Mouse (Mus musculus): ENCODE data around the gene Zfp367. TPM values are rescaled to one million over a fixed set of nuclear protein-coding genes. Genes with fewer than 3 reads are reported as not detected.

Gene Zfp367
- total RNA-seq (2022): 10 to 100 TPM; 18.7 to 25.5 (median 23.4) TPM

GRCm38 (mm10) chr13:64153083-64153682 is at the start of gene Zfp367:
TSS of gene Zfp367 (minus strand) at chr13:64153202.
- DNase-seq: peak; percentile 100

DNA sequence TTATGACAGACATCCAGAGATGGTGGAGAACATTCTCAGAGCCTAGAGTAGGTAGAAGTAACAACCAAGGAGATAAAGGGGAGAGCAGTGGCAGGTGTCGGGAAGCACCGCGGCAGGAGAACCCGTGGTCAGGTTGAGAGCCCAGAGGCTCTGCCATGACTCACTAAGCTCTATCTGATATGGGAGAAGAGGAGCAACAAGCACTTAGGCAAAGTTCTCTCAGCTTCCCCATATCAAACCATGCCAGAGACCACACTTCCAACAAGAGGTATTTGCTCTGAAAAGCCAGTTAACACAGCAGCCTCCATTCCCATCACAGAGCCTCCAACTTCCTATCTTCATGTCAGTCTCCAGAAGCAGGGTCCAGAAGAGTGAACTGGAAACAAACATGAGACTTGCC is 47.9 kb upstream of the Zfp367 start:
- no peak for DNase-seq

DNA sequence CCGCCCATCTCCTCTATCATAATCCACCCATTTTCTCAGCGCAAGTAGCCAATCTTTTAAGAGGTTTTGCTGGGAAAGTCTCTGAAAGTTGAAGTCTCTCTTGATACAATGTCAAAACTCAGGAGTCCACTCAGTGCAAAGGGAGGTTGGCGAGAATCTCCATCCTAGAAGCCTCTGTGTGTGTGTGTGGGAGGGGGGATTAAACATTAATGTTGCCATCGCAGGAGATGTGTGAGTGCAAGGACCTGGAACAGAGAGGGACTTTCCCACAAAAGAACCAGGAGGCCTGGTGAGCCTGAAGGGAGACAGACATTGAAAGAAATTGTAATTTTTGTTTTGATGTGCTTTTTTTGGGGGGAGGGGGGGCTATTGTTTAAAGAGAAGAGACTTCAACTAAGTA is 45.3 kb upstream of the Zfp367 start:
- no peak for DNase-seq

GRCm38 (mm10) chr13:64197899-64198298 is 44.9 kb upstream of the Zfp367 start:
- no peak for DNase-seq

DNA sequence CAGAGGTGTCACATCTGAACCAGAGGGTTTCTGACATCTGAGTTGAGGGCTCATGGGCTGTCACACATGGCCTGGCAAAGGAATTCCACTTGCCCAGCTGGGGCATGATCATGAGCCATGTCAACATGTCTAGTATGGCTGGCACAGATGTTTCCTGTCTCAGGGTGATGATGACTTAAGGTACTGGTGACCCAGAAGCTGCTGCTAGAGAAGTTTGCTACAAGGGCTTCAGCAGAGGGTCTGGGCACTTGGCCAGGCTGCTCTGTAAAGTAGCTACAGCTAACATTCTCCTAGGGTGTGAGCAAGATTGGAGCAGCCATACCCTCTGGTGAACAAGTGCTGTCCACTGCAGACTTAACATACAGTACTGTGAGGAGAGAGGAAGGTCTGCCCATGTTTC is 34.1 kb upstream of the Zfp367 start:
- DNase-seq: no peak

DNA sequence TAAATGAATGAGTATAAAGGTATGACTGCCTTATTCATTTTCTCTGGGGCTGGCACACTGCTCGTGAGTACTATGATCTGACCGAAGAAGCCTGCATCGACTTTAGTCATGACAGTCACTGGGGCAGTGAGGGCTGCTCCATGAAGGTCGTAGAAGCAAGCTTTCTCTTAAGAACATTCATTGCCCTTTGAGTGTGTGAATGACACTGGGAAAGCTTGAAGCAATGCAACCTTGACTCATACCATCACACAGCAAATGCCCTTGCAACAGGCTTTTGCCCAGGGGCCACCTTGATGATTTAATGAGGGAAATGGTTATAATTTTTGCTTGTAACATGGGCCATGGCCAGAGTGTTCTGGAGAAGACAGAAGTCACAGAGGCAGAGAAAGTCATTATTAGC is 33.5 kb upstream of the Zfp367 start:
- peak; percentile 64 for DNase-seq

DNA sequence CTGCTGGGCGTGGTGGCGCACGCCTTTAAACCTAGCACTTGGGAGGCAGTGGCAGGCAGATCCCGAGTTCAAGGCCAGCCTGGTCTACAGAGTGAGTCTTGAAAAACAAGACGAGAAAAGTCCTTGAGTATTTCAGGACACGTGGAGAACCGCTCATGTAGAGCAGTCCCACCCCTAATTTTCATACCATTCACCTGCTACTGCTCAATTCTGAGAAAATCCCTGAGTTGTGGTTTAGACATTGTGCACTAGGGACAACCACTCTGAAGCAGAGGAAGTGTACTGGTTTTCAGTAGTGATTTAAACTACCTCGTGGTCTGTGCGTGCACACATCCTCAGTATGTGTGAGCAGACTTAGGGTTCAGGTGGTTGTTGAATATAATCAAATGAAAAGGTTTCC is 32.6 kb upstream of the Zfp367 start:
- no peak for DNase-seq

DNA sequence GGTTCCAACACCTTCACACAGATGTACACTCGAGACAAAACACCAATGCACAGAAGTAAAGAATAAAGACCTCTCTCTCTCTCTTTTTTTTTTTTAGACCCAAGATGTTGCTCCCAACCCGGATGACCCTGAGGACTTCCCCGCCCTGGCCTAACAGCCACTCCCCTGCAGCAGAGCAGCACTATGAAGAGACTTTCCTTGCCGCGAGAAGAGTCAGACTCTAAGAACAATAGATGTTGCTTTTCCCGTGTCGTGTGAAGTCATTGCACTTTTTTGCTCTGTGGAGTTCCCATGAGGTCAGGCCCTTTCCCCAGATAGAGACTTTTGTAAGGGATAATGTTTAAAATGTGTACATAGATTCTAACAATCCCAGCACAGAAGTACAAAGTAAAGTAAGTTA is 32.2 kb upstream of the Zfp367 start:
- DNase-seq: no peak

DNA sequence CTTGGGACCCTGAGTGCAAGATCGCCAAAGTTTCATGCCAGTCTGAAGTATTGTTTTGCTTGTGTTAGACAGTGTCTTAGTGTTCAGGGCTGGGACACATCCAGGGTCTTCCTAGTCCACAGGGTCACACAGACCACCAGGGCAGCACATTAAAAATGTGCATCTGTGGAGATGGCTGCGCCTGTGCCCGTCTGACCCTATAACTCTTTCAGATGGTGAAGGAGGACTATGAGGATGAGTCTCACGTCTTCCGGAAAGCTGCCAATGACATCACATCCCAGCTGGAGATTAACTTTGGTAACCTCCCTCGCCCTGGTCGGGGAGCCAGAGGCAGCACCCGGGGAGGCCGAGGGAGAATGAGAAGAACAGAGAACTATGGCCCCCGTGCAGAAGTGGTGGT is 31.4 kb upstream of the Zfp367 start:
- DNase-seq: no peak

DNA sequence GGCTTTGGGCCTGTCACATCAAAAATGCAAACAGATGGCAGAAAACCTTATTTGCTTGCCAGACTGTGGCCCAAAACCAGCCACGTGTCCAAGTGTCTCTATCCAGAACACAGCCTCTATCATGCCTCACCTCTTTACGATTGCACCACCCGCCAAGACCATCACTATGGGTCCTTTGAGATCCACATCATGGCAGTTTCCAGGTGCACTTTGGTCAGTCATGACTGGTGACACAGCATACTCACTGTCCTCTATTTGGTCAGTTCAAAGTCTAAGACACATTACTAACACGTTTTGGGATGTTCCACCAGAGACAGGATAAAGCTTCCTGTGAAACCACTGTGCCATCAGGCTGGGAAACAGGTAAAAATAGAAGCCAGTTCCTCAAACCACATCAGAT is 30.6 kb upstream of the Zfp367 start:
- DNase-seq: no peak

DNA sequence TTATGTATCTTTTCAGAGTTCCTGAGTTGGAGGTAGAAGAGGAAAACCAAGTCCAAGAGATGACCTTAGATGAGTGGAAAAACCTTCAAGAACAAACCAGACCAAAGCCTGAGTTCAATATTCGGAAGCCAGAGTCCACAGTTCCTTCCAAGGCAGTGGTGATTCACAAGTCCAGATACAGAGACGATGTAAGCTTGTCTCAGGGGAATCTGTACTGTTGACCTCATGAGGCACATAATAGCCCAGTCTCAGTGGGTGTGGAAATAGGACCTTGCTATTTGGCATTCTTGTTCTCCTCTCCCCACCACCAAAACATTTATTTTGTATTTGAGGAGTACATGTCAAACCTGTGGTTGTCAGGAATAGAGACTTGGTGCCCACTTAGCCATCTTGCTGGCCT is 29.1 kb upstream of the Zfp367 start:
- no peak for DNase-seq

- DNase-seq: peak; percentile 70
These were observed 27.9 kb upstream of the Zfp367 start for GRCm38 (mm10) chr13:64180888-64181287.

- no peak for DNase-seq
These were observed 27.3 kb upstream of the Zfp367 start for GRCm38 (mm10) chr13:64180300-64180699.

- no peak for DNase-seq
These were observed 26.0 kb upstream of the Zfp367 start for GRCm38 (mm10) chr13:64178746-64179652.

DNA sequence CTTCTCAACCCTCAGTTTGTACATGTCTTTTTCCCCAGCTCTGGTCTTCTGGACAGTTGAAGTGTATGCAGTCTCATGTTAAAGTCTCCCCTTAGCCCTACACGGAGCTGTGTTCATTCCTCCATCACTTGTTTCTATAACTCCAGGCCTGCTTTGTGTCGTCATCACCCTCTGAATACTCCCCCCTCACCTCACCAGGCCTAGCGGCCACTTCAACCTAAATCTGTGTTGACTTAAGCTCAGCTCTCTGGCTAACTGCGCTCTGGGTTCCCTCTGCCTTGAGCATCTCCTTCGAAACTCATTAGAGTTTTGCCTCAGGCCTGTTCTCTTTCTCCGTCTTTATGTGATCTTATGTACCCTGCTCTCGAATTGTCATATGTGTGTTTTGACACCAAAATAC is 25.0 kb upstream of the Zfp367 start:
- no peak for DNase-seq

- DNase-seq: no peak
These were observed 16.7 kb upstream of the Zfp367 start for GRCm38 (mm10) chr13:64169746-64170145.

GRCm38 (mm10) chr13:64163147-64163715 is 10.2 kb upstream of the Zfp367 start:
- no peak for DNase-seq

GRCm38 (mm10) chr13:64162626-64163025 is 9.6 kb upstream of the Zfp367 start:
- DNase-seq: no peak

DNA sequence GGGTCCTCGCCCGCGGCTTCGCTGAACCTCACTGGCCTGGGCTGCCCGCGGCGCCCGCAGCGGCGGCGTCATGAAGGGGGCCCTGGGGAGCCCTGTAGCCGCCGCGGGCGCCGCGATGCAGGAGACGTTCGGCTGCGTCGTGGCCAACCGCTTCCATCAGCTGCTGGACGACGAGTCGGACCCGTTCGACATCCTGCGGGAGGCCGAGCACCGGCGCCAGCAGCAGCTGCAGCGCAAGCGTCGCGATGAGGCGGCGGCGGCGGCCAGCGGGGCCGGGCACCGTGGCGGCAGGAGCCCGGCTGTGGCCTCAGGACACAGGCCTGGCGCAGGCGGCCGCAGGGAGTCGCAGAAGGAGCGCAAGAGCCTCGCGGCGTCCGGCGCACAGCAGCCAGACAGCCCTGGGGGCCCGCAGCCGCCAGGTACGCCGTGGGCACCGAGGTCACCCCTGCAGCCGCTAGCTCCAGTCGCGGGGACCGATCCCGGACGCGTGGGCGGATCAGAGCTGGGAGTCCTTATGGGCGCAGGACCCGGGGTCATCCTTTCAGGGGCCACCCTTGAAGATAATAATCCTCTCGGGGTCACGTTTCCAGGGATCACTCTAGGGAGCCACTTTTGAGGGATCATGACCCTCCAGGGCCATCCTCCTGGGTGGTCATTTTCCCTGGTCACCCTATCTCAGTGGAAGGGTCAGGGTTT is 9.1 kb upstream of the Zfp367 start:
- DNase-seq: peak; percentile 31

DNA sequence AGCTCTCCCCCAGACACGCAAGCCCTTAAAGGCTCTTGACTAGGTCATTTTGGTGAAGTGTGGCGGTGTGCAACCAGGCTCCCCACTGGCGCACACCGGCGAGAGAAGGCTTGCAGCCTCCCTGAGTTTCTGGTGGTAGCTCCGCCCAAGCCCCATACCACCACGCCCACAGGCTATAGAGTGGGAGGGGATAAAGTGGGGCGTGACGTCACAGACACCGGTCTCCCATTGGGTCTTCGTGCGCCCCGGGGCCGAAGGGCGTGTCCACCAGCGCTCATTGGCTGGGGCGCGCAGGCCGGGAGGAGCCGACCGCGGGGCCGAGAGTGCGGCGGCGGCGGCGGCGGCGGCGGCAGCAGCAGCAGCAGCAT is 8.5 kb upstream of the Zfp367 start, which contains the start of gene Habp4:
Gene Habp4 (plus strand): TSS at position 277 of the 368 bp plus-strand sequence.
- peak; percentile 98 for DNase-seq

DNA sequence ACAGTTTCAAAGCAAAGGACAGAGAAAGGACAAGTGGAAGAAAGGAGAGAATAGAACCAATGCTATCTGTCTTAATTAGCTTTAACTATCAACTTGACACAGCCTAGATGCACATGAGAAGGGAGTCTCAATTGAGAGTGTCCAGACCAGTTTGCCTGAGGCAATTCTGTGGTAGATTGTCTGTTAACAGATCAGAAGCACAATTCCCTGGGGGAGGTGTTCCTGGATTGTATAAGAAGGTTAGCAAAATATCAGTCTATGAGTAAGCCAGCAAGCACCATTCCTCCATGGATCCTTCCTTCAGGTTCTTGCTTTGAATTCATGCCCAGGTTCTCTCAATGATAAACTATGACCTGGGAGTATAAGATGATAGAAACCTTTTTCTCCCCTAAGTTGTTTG is 4.0 kb upstream of the Zfp367 start:
- no peak for DNase-seq

DNA sequence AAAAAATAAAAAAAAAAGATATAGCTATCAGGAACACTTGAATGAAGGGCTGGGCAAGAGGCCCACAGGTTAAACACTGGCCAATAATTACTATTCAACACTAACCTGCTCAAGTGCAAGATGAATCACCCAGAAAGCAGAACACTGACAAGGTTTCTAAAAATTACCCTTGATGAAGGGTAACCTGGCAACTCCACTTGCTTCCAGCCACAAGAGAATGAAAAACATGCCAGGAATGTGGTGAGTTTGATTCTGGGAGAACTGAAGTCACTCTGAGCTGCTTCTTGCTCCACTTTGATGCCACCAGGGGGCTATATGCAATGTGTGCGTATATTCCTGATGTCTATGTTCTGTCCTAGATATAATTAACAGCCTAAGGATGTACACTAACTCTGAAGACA is 2.2 kb upstream of the Zfp367 start:
- DNase-seq: no peak

DNA sequence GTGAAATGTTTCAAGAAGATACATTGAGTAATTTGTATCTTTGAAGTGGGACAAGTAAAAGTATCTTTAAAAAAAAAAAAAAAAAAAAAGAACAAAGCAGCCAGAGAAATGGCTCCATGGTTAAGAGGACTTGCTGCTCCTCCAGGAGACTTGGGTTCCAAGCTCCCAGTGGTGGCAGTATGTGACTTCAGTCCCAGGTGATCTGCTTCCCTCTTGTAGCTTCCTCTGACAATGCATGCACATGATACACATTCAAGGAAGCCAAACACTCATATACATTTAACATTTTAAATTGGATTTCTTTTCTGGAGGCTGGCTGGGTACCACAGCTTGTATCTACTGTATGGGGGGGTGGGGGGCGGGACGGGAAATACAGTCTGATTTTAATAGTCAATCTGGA is 1.6 kb upstream of the Zfp367 start:
- DNase-seq: no peak
